Mouse (Mus musculus): Measurements from ENCODE around the gene Spred2. TPM values are rescaled to one million over a fixed set of nuclear protein-coding genes. Genes with fewer than 3 reads are reported as not detected.

Spred2 gene
- polyA plus RNA-seq, 1 experiment from 2014 or later = 4.4 TPM

DNA sequence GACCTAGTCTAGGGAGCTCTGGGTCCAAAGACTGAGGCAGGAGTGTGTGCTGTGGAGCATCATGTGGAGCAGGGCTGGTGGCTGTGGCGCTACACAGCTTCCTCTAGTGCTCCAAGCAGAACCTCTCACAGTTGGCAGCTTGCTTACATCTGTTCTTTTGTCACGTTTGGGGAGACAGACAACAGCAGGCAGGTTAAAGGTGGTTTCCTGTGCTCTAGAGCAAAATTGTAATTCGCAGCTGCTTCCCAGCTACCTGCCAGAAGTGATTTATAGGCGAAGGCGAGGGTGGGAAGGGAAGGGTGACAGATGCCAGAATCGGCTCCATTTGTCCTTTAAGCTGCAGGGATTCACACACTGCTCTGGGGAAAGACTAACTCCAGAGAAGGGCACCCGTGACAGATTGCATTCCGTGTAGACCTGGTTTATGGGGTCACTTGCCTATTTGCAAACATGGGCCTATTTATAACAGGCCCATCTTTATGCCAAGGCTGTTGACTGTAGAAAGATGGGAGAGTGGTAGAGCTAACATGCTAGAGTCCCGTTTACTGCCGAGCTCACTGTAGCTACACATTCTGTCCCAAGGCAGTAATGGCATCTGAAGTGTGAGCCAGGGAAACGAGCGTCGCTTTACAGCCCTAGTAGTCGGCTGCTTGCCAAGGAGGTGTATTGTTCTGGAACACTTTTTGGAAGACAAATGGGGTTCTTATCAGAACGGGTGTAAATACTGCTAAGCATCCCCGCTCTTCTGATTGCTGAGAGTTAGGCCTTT lies 87.2 kb downstream of the Spred2 start:
- H3K9me3 ChIP-seq (ENCODE audit: control insufficient read depth, low read length) = no peaks in the 10 kb centered on the region
- no peak overlapping the region for H3K4me2 ChIP-seq (ENCODE audit: low read depth, low read length)
- peaks cover 4% of the 10 kb centered on the region; the same call in 1 of the 2 replicates for H3K4me1 ChIP-seq (ENCODE audit: control insufficient read depth, insufficient read depth, low read length)
- no peak overlapping the region for H3K27ac ChIP-seq (ENCODE audit: low read length)
- H3K9ac ChIP-seq (ENCODE audit: low read depth, low read length) = no peak overlapping the region
- H3K4me3 ChIP-seq (ENCODE audit: low read length) = no peak overlapping the region
- 32% methylated on average over 16 of the region's 16 CpGs for WGBS
- H3K36me3 ChIP-seq (ENCODE audit: control insufficient read depth, insufficient read depth, low read length) = peaks cover 29% of the 10 kb centered on the region
- no peaks in the 10 kb centered on the region for H3K27me3 ChIP-seq (replicated peaks; ENCODE audit: control insufficient read depth, insufficient read depth, low read length)
- no peak for ATAC-seq

DNA sequence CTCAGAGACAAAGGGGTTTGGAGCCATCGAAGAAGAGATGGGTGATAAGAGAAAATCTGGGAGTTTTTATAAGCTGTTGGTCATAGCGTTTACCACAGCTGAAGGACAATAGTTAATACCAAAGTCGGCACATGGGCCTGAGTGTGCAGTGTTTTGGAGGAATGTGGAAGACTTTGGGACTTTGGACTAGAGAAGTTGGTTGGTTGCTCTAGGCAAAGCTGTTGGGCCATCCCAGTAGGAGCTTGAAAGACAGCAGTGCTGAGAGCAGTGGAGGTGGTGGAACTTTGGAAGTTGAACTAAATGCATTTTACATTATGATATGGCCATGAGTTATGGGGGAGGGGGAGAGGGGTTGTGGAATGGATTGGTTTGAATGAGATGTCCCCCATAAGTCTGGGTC lies 89.2 kb downstream of the Spred2 start:
- Histone ChIP-seq H3K27ac (ENCODE audit: low read length) (no peak overlapping the region), H3K36me3 (ENCODE audit: control insufficient read depth, insufficient read depth, low read length) (peaks cover 45% of the 10 kb centered on the region), H3K9ac (ENCODE audit: low read depth, low read length) (no peak overlapping the region), H3K4me1 (ENCODE audit: control insufficient read depth, insufficient read depth, low read length) (peaks cover 4% of the 10 kb centered on the region; the same call in 1 of the 2 replicates), H3K4me2 (ENCODE audit: low read depth, low read length) (no peak overlapping the region), H3K9me3 (ENCODE audit: control insufficient read depth, low read length) (peaks cover 3% of the 10 kb centered on the region; the same call in 1 of the 2 replicates), H3K27me3 (replicated peaks; ENCODE audit: control insufficient read depth, insufficient read depth, low read length) (no peaks in the 10 kb centered on the region), H3K4me3 (ENCODE audit: low read length) (no peak overlapping the region)
- ATAC-seq = no peak
- 92% methylated on average over 3 of the region's 3 CpGs for WGBS

DNA sequence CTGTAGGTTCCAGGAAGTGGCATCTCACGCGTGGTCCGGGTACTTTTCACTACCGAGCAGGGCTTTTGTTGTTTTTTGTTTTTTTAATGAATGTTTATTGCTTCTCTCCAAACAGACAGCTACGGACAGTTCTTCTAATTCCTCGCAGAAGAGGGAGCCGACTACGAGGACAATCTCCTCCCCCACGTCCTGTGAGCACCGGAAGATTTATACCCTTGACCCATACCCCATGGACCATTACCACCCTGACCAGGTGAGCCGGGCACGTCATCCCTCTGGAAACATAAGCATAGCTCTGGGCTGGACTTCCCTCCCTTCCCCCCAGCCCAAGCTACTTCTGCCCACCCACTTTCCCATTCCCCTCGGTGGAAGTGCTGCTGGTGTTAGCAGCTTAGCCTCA lies 93.8 kb downstream of the Spred2 start:
- Histone ChIP-seq H3K4me2 (ENCODE audit: low read depth, low read length) (no peak overlapping the region), H3K9ac (ENCODE audit: low read depth, low read length) (no peak overlapping the region), H3K4me1 (ENCODE audit: control insufficient read depth, insufficient read depth, low read length) (no peaks in the 10 kb centered on the region), H3K36me3 (ENCODE audit: control insufficient read depth, insufficient read depth, low read length) (peaks cover 58% of the 10 kb centered on the region), H3K4me3 (ENCODE audit: low read length) (no peak overlapping the region), H3K27ac (ENCODE audit: low read length) (no peak overlapping the region), H3K27me3 (replicated peaks; ENCODE audit: control insufficient read depth, insufficient read depth, low read length) (no peaks in the 10 kb centered on the region), H3K9me3 (ENCODE audit: control insufficient read depth, low read length) (peaks cover 26% of the 10 kb centered on the region)
- no peak for ATAC-seq
- WGBS = 96% methylated on average over 13 of the region's 13 CpGs

DNA sequence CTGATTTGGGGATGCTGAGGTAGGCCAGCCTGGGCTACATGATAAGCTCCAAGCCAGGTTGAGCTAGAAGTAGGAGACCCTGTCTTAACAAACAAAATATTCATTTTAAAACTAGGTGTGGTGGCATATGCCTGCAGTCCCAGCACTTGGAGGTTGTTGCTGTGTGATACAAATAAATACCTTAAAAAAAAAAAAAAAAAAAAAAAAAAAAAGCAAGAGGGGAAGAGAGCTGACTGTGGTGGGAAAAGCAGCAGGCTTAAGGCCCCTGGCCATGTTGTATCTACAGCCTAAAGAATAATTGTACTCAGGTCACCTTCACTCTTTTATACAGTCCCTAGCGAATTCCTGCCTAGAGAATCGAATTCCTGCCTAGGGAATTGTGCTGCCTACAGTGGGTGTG lies 94.7 kb downstream of the Spred2 start:
- Histone ChIP-seq H3K4me2 (ENCODE audit: low read depth, low read length) (no peak overlapping the region), H3K4me1 (ENCODE audit: control insufficient read depth, insufficient read depth, low read length) (no peaks in the 10 kb centered on the region), H3K36me3 (ENCODE audit: control insufficient read depth, insufficient read depth, low read length) (peaks cover 58% of the 10 kb centered on the region), H3K4me3 (ENCODE audit: low read length) (no peak overlapping the region), H3K9me3 (ENCODE audit: control insufficient read depth, low read length) (peaks cover 26% of the 10 kb centered on the region), H3K27ac (ENCODE audit: low read length) (no peak overlapping the region), H3K9ac (ENCODE audit: low read depth, low read length) (no peak overlapping the region), H3K27me3 (replicated peaks; ENCODE audit: control insufficient read depth, insufficient read depth, low read length) (no peaks in the 10 kb centered on the region)
- no peak for ATAC-seq
- 94% methylated on average over 2 of the region's 2 CpGs for WGBS

DNA sequence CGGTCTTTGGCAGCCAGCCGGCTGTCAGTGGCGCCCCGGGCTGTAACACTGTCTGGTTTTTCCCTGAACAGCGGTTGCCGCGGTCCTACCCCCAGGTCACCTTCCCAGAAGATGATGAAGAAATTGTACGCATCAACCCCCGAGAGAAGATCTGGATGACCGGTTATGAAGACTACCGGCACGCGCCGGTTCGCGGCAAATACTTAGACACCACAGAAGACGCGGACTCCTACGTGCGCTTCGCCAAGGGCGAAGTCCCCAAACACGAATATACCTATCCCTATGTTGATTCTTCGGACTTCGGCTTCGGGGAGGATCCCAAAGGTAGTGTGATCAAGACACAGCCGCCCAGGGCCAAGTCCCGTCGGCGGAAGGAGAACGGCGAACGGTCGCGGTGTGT lies 96.5 kb downstream of the Spred2 start:
- H3K27ac ChIP-seq (ENCODE audit: low read length) = no peak overlapping the region
- peaks cover 50% of the 10 kb centered on the region for H3K36me3 ChIP-seq (ENCODE audit: control insufficient read depth, insufficient read depth, low read length)
- 97% methylated on average over 35 of the region's 35 CpGs for WGBS
- no peak overlapping the region for H3K4me2 ChIP-seq (ENCODE audit: low read depth, low read length)
- H3K4me3 ChIP-seq (ENCODE audit: low read length) = no peak overlapping the region
- H3K27me3 ChIP-seq (replicated peaks; ENCODE audit: control insufficient read depth, insufficient read depth, low read length) = no peaks in the 10 kb centered on the region
- H3K4me1 ChIP-seq (ENCODE audit: control insufficient read depth, insufficient read depth, low read length) = no peaks in the 10 kb centered on the region
- no peak for ATAC-seq
- peaks cover 26% of the 10 kb centered on the region for H3K9me3 ChIP-seq (ENCODE audit: control insufficient read depth, low read length)
- no peak overlapping the region for H3K9ac ChIP-seq (ENCODE audit: low read depth, low read length)

DNA sequence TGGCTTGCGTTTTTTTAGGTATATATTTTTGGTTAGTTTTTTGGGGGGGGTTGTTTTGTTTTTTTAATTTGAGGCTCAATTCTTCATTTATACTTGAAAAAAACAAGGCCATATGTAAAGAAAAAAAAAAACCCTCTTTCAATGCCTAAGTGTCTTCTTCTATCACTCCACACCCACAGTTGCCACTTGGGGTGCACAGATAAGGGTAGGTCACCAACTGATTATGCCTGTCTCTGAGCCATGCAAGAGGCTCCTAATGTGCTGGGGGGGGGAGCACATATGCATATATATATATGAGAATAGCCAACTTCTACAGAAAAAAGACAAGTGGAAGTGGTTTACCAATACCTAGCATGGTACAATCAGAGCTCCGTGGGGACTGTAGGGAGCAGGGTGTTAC lies 98.3 kb downstream of the Spred2 start:
- H3K9me3 ChIP-seq (ENCODE audit: control insufficient read depth, low read length) = peaks cover 23% of the 10 kb centered on the region
- no peak for ATAC-seq
- H3K4me2 ChIP-seq (ENCODE audit: low read depth, low read length) = no peak overlapping the region
- no peaks in the 10 kb centered on the region for H3K27me3 ChIP-seq (replicated peaks; ENCODE audit: control insufficient read depth, insufficient read depth, low read length)
- WGBS = 89% methylated on average over 2 of the region's 2 CpGs
- H3K4me3 ChIP-seq (ENCODE audit: low read length) = no peak overlapping the region
- H3K4me1 ChIP-seq (ENCODE audit: control insufficient read depth, insufficient read depth, low read length) = no peaks in the 10 kb centered on the region
- H3K9ac ChIP-seq (ENCODE audit: low read depth, low read length) = no peak overlapping the region
- H3K27ac ChIP-seq (ENCODE audit: low read length) = no peak overlapping the region
- H3K36me3 ChIP-seq (ENCODE audit: control insufficient read depth, insufficient read depth, low read length) = peaks cover 42% of the 10 kb centered on the region

DNA sequence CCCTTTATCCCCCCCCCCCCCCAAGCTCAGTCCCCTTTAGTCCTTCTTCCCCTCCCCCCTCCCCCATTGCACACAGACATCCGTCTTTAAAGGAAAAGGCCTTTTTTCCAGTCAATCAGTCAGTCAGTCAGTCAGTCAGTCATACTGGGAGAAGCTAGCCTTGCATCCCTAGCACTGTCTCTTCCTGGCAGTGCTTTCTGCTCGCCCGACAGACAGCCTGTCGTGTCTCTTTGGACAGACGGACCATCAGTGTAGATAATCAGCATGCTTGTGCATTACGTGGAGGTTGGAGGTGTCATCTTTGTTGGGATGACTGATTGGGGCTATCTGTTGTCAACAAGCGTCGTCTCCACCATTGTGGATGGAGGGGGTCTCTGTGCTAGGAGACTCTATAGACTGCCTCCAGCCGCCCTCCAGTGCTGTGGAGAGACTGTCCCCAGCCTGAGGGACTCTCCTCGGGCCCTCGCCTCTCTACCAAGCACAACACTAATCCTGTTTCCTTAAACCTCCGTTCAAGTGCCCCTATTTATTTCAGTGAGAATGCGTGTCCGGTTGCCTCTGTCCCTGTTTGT lies 98.8 kb downstream of the Spred2 start:
- Histone ChIP-seq H3K4me3 (ENCODE audit: low read length) (no peak overlapping the region), H3K36me3 (ENCODE audit: control insufficient read depth, insufficient read depth, low read length) (peaks cover 38% of the 10 kb centered on the region), H3K27me3 (replicated peaks; ENCODE audit: control insufficient read depth, insufficient read depth, low read length) (no peaks in the 10 kb centered on the region), H3K4me1 (ENCODE audit: control insufficient read depth, insufficient read depth, low read length) (no peaks in the 10 kb centered on the region), H3K4me2 (ENCODE audit: low read depth, low read length) (no peak overlapping the region), H3K9me3 (ENCODE audit: control insufficient read depth, low read length) (peaks cover 23% of the 10 kb centered on the region), H3K27ac (ENCODE audit: low read length) (no peak overlapping the region), H3K9ac (ENCODE audit: low read depth, low read length) (no peak overlapping the region)
- ATAC-seq = no peak; the same call in 1 of the 2 replicates
- 91% methylated on average over 14 of the region's 14 CpGs for WGBS

DNA sequence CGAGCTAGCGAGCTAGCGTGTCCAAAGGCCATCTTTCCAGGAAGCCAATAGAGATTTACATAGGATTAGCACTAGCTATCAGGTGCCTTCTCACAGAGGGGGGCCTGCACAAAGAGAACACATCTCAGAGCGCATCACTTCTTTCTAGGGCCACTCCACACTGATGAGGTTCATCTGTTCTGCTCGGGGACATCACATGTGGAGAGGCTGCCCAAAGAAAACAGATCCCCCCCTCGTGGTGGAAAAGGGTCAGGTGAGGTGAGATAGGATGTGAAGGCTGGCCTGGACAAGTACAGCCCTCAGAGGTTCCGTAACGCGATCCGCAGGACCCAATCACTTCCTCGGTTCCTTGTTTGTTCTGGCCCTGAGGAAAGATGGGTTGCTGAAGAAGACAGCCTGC lies 101.7 kb downstream of the Spred2 start:
- H3K9ac ChIP-seq (ENCODE audit: low read depth, low read length) = no peak overlapping the region
- no peak overlapping the region for H3K4me3 ChIP-seq (ENCODE audit: low read length)
- H3K4me1 ChIP-seq (ENCODE audit: control insufficient read depth, insufficient read depth, low read length) = no peaks in the 10 kb centered on the region
- H3K4me2 ChIP-seq (ENCODE audit: low read depth, low read length) = no peak overlapping the region
- H3K27ac ChIP-seq (ENCODE audit: low read length) = no peak overlapping the region
- peaks cover 7% of the 10 kb centered on the region for H3K9me3 ChIP-seq (ENCODE audit: control insufficient read depth, low read length)
- WGBS = 75% methylated on average over 11 of the region's 11 CpGs
- no peaks in the 10 kb centered on the region for H3K27me3 ChIP-seq (replicated peaks; ENCODE audit: control insufficient read depth, insufficient read depth, low read length)
- no peak for ATAC-seq
- peaks cover 9% of the 10 kb centered on the region for H3K36me3 ChIP-seq (ENCODE audit: control insufficient read depth, insufficient read depth, low read length)

DNA sequence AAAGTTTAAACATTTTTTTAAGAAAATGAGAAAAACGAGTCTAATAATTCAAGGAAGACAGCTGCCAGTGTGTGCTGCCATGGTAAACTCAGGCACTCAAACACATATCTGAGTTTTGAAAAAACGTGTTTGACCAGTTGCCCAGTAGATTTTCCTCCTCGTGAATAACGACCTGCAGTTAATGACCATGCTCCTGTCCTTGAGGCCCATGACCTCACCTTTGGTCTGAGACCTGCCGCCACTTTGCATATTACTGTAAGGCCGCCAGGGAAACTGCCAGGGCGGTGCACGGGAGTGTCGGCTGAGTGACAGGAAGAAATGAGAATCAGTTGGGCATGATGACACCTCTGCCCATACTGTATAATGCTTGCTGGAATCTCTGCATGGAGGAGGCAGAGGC lies 103.5 kb downstream of the Spred2 start:
- no peak; the same call in 1 of the 2 replicates for ATAC-seq
- Histone ChIP-seq H3K4me1 (ENCODE audit: control insufficient read depth, insufficient read depth, low read length) (no peaks in the 10 kb centered on the region), H3K9me3 (ENCODE audit: control insufficient read depth, low read length) (no peaks in the 10 kb centered on the region), H3K27ac (ENCODE audit: low read length) (no peak overlapping the region), H3K4me3 (ENCODE audit: low read length) (no peak overlapping the region), H3K27me3 (replicated peaks; ENCODE audit: control insufficient read depth, insufficient read depth, low read length) (no peaks in the 10 kb centered on the region), H3K36me3 (ENCODE audit: control insufficient read depth, insufficient read depth, low read length) (no peaks in the 10 kb centered on the region), H3K9ac (ENCODE audit: low read depth, low read length) (no peak overlapping the region), H3K4me2 (ENCODE audit: low read depth, low read length) (no peak overlapping the region)
- 64% methylated on average over 9 of the region's 9 CpGs for WGBS

Data from intestine, embryonic 16.5 days (tissue).